Mouse (Mus musculus): ENCODE measurements at regions not wholly inside any gene's neighbourhood (a gene's known extent, or its start where the extent isn't known, plus 50 kb on each side); places are given as distances from the start of the nearest gene placed in this dataset.

DNA sequence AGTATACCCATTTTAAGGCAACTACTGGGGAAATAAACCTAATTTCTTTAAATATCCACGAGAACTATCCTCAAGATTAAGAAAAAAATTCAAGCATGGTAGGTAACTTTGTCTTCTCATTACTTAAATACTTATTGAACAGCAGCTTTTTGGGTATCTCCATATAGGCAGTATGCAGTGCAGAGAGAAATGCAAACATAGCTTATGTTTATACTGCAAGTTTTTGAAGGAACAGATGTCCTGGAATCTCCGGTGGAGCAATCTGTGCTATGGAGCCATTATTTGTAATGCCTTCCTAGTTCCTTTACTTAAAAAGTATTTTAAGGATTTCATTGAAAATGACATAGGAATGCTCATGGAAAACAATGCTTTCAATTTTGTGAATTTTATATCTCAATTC is 91.7 kb upstream of the Adgrb3 start:
- no peak for DNase-seq (ENCODE audit: low spot score in 2 of 2)

DNA sequence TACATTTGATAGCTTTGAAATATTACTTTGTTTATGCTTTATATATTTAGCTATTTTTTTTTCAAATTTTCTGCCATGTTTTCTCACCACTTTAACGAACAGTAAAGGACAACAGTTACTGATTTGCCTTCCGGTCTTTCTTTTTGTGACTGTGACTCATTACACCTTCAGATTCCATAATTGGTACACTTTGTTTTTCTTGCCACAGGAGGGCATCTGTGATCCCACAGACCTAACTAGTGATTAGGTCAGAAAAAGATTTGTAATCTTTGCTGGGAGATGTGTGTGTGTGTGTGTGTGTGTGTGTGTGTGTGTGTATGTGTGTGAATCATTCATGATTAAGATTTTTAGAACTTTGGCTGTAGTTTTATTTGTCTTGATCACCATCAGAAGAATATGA is 64.7 kb upstream of the Adgrb3 start:
- DNase-seq (ENCODE audit: low spot score in 2 of 2), result no peak

DNA sequence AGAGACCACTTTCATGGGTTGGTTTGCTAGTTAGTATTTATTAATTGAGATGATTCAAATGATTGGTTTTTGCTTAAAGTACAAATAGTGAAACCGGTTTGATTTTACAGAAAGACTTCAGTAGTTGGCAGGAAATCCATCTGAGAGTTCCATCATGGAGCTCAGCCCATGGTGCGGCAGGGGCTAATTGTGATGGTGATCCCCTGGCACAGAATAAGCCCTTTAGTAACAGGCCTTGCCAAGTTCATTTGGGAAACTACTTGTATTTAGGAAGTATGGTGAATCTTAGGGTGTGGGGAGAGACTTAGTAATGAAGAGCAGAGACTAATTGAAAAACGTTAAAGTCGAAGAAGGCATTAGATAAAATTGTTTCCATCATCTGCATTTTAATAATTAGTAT is 63.5 kb upstream of the Adgrb3 start:
- DNase-seq (ENCODE audit: low spot score in 2 of 2), result no peak

DNA sequence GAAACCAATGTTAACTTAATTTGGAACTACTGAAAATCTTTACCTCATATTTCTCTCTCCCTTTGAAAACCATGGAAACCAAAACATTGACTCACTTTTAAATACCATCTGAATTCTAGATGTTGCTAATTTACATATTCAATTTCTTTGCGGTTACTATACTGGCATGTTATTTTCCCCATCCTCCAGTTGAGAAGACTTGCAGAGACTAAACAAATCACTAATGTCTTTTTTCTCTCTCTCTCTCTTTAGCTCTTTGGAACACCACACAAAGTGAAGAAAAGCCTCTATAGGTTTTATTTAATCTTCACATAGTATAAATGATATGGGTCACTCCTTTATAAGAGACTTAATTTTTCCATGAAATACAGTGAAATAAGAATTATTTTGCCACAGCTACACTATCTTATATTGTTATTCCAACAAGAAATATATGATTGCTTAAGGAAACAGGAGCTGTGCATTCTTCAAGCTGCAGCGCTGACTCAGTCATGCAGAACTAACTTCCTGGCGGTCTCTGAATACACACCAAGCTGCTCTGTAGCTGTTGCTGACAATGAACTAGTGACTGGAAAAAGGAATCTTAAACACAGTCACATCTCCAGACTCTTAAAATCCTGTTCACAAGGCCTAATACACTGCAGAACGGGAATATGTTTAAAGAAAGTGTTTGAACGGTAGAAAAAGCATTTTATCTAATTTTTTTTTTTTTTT is 62.7 kb upstream of the Adgrb3 start:
- peak in 1 of 2 experiments; percentile 4 for DNase-seq (ENCODE audit: low spot score in 2 of 2)

DNA sequence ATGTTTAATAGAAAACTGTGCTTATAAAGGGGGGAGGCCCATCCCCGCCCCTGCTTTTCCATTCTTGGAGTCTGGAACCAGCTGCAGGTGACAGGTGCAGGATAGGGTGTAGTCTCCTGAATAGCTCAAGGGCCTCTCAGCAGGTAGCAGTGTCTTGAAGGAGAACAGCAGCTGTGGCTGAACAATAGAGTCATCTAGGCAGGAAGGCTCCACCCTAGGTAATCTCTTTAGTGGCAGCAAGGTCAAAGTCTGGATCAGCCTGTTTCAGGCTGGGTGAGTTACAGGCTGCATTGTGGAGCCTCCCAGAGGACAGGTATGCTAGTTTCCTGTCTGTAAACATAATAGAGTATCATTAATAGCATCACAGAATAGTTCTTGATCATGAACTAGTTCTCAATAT is 58.5 kb upstream of the Adgrb3 start:
- no peak for DNase-seq (ENCODE audit: low spot score in 2 of 2)

DNA sequence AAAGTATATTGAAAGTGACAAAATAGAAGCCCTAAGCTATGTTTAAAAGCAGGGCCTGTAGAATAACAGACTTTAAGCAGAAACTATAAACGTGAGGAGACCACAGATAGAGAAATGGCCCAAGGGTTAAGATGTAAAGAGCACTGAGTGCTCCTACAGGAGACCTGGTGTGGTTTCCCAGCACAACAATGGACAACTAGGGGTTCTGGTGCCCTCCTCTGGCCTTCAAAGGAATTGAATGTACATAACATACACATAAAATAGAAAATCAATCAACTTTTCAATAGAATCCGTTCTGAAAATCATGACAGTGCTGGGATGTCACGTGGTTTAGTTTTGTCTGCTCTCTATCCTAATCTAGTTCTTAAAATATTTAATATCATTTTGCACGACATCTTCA is 55.5 kb upstream of the Adgrb3 start:
- no peak for DNase-seq (ENCODE audit: low spot score in 2 of 2)
